Mouse (Mus musculus) lung, embryonic 14.5 days (tissue): Measurements from ENCODE around the gene Gtpbp3. TPM values are rescaled to one million over a fixed set of nuclear protein-coding genes. Genes with fewer than 3 reads are reported as not detected.

ENCODE experiments used
- ATAC-seq: fragments of 200-750 bp; cut with Nextera tagmentation; 2 replicates; pipeline ENCODE4 v1.8.0; 2017; ENCODE audit warnings: mild to moderate bottlenecking, moderate TSS enrichment, moderate library complexity; ENCODE audit not compliant: insufficient read depth
- DNase-seq: peaks from one replicate; pipeline ENCODE4 v3.0.0-alpha.2; 2015
- H3K27ac ChIP-seq: fragments of 300-500 bp; sonication (generic); 2 replicates; pipeline ENCODE4 v1.5.1; 2014; ENCODE audit warnings: low read depth, mild to moderate bottlenecking, moderate library complexity
- H3K27me3 ChIP-seq: fragments of 300-500 bp; sonication (generic); 2 replicates; pipeline ENCODE4 v1.6.1; 2014; ENCODE audit warnings: low read length, control low read depth; ENCODE audit not compliant: insufficient read depth
- H3K36me3 ChIP-seq: fragments of 300-500 bp; sonication (generic); 2 replicates; pipeline ENCODE4 v1.6.1; 2014; ENCODE audit warnings: control low read depth; ENCODE audit not compliant: insufficient read depth
- H3K4me1 ChIP-seq: fragments of 300-500 bp; sonication (generic); 2 replicates; pipeline ENCODE4 v1.6.1; 2014; ENCODE audit warnings: antibody characterized with exemption, control low read depth; ENCODE audit not compliant: insufficient read depth
- H3K4me2 ChIP-seq: fragments of 300-500 bp; sonication (generic); 2 replicates; pipeline ENCODE4 v1.6.1; 2014; ENCODE audit warnings: mild to moderate bottlenecking
- H3K4me3 ChIP-seq: fragments of 300-500 bp; sonication (generic); 2 replicates; pipeline ENCODE4 v1.5.1; 2014; ENCODE audit warnings: low read depth, low read length
- H3K9ac ChIP-seq: fragments of 300-500 bp; sonication (generic); 2 replicates; pipeline ENCODE4 v1.6.1; 2014
- H3K9me3 ChIP-seq: fragments of 300-500 bp; sonication (generic); 2 replicates; pipeline ENCODE4 v1.6.1; 2016; ENCODE audit warnings: low read depth, low read length, control low read depth
- CTCF ChIP-seq: IDR thresholded peaks from 2 replicates; pipeline ENCODE4 v1.5.1; 2016; ENCODE audit warnings: antibody characterized with exemption, low read depth
- WGBS: fragments of 180-500 bp; shearing (Covaris S2); extraction: QIAGEN DNeasy Blood & Tissue Kit; methylation state at CpG from one replicate; pipeline ENCODE4 v1.1.7; 2014; 5-methylcytosine and 5-hydroxymethylcytosine counted together
- polyA plus RNA-seq: library from polyadenylated mRNA; unstranded; fragments of >200 nt; fragmentation: Nextera tagmentation; extraction: Ambion mirVana; gene quantifications from 2 replicates; pipeline ENCODE4 v1.2.1, GENCODE M21; 2014

The Gtpbp3 gene
- polyA plus RNA-seq, 1 experiment from 2014 or later: 9.6 TPM

DNA sequence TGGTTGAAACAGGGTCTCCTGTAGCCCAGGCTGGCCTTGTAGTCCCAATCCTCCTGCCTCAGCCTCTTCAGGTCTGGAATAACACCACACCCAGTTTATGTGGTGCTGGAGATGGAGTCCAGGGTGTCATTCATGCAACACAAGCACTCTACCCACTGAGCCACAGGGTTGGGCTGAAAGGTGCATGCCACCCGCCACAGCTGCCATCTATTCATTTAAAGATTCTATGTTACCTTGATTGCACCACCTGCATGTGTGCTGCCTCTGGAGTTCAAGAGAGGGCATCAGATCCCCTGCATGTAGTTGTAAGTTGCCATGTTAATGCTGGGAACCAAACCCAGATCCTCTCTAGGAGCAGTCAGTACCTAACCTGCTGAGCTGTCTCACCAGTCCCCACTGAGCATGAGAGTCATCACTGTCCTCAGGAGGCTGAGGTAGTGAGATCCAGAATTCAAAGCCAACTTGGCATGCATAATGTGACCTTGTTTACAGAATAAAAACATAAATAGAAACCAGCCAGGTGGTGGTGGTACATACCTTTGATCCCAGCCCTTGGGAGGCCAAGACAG is 9.3 kb downstream of the Gtpbp3 start:
- peak overlapping the region; percentile 75; the same call in 1 of the 2 replicates for H3K27ac ChIP-seq

DNA sequence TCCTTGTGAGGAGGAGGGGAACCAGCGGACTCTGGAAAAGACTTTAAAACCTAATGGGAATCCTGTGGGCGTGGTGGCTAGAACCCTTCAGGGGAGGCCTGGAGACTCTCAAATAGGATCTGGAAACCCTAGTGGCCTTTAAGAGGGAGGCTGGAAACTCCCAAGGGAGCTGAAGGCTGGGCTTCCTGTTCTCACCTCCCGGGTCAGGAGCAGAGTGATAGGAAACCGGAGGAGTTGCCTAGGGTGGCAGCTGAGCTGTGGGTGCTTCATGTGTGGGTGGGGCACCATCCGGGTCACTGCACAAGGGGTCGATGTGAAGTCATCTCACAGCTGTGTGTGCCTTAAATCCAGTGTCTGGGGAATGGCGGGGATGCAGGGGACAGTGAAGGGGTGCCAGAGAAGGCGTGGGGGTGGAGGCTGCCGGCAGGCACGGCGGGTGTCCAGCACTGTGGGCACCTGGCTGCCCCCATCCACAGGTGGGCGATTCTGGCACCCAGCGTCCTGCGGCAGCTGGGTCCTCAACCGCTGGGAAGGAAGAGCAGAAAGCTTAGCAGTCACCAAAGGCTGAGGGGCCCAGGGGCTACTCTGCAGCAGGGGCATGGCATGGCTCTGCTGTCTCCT is 10.1 kb downstream of the Gtpbp3 start:
- H3K9ac ChIP-seq: peak overlapping the region; percentile 23; the same call in 1 of the 2 replicates
- H3K9me3 ChIP-seq: no peaks in the 10 kb centered on the region
- no peak overlapping the region for H3K4me3 ChIP-seq
- H3K27me3 ChIP-seq: no peaks in the 10 kb centered on the region
- peaks cover 22% of the 10 kb centered on the region for H3K36me3 ChIP-seq
- WGBS: 15% methylated on average over 15 of the region's 15 CpGs
- H3K4me1 ChIP-seq: peaks cover 27% of the 10 kb centered on the region
- no peak for TF ChIP-seq CTCF
- H3K27ac ChIP-seq: peak overlapping the region; percentile 81
- no peak for ATAC-seq
- H3K4me2 ChIP-seq: peak overlapping the region; percentile 37
- peak; percentile 54 for DNase-seq

More for the DNA sequence above, 9.3 kb downstream of the Gtpbp3 start:
- peaks cover 27% of the 10 kb centered on the region for H3K4me1 ChIP-seq
- 93% methylated on average over 1 of the region's 1 CpGs for WGBS
- no peak overlapping the region for H3K9ac ChIP-seq
- H3K27me3 ChIP-seq: no peaks in the 10 kb centered on the region
- no peak for ATAC-seq
- H3K4me3 ChIP-seq: no peak overlapping the region
- H3K9me3 ChIP-seq: no peaks in the 10 kb centered on the region
- H3K36me3 ChIP-seq: peaks cover 30% of the 10 kb centered on the region
- TF ChIP-seq CTCF: no peak
- no peak overlapping the region for H3K4me2 ChIP-seq
- DNase-seq: no peak

DNA sequence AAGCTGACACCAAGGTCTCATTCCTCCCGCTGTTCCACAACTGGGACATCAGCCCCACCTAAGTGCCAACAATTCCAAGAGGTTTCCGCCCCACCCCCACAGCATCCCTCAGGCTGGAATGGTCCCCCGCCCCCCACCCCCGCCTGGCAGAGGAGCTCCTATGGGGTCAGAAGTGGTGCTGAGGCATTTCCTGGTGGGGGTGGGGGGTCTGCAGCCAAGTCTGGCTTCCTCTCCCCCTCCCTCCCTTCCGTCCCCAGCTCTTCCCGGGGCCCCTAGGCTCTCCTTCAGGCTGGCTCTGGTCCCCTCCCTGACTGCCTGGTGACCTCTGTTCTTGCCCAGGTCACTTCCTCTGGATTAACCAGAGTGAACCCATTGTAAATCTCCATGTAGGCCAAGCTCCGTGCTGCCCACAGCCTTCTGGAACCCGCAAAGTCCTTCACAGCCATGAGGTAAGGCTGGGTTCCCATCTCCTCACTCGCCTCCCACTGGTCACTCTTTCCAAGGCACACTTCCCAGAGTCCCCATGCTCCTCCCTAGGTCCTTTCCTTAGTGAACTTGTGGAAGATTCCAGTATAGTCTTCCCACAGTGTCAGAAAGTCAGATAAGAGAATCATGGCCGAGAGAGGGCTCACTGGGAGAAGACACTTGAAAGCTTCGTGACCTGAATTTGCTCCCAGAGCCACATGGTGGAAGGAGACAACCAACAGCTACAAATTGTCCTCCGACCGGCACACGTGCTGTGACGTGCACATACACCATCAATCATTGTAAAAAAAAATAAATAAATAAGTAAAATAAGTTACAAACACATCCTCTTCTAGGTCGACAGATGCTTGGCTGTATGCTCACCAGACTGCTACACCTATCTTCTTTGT is 11.2 kb downstream of the Gtpbp3 start:
- H3K4me3 ChIP-seq: no peak overlapping the region
- H3K4me2 ChIP-seq: peak overlapping the region; percentile 37
- peaks cover 12% of the 10 kb centered on the region; the same call in 1 of the 2 replicates for H3K36me3 ChIP-seq
- no peak overlapping the region for H3K9ac ChIP-seq
- ATAC-seq (peak; percentile 28; the same call in 1 of the 2 replicates), DNase-seq (peak; percentile 65)
- 16% methylated on average over 16 of the region's 16 CpGs for WGBS
- no peaks in the 10 kb centered on the region for H3K27me3 ChIP-seq
- peaks cover 27% of the 10 kb centered on the region for H3K4me1 ChIP-seq
- TF ChIP-seq CTCF: no peak
- no peaks in the 10 kb centered on the region for H3K9me3 ChIP-seq
- H3K27ac ChIP-seq: peak overlapping the region; percentile 81

DNA sequence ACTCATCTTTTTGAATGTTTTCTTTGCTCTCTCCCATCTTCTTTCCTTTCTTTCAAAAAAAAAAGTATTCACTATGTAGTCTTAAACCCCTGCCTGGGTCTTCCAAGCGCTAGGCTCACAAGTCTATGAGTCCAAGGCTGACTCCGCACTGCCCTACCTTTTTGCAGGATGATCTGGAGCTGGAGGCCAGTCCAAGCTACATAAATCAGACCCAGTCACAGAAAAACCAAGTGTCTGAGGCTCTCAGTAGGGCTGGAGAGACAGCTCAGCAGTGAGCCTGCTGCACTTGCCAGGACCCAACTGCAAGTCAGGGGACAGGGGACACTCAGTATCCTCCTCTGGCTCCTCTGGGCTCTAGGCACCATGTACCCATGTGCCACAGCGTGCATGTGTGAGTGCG is 16.4 kb downstream of the Gtpbp3 start:
- H3K9me3 ChIP-seq: no peaks in the 10 kb centered on the region
- 0 out of 2 replicates have a peak, but pooled peaks cover 4% of the 10 kb centered on the region for H3K36me3 ChIP-seq
- no peak overlapping the region for H3K4me2 ChIP-seq
- DNase-seq (no peak), ATAC-seq (no peak)
- no peak overlapping the region for H3K9ac ChIP-seq
- H3K27me3 ChIP-seq: peaks cover 33% of the 10 kb centered on the region
- TF ChIP-seq CTCF: no peak
- 86% methylated on average over 4 of the region's 4 CpGs for WGBS
- H3K4me3 ChIP-seq: no peak overlapping the region
- peaks cover under 1% of the 10 kb centered on the region; the same call in 1 of the 2 replicates for H3K4me1 ChIP-seq
- H3K27ac ChIP-seq: no peak overlapping the region

DNA sequence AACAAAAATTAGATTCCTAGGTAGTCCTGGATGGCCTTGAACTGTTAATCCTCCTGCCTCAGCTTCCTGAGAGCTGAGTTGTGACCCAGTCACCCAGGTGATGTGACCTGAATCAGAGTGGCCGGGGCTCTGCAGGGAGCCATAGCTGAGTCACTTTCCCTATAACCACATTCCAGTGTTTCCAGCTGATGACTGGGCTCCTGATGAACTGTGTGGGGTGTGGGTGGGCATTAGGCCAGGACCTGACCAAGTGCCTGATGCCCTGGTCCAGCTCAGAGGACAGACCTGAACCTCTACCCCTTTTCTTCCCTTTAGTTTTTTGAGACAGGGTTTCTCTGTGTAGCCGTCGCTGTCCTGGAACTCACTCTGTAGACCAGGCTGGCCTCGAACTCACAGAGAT is 17.4 kb downstream of the Gtpbp3 start:
- no peak for TF ChIP-seq CTCF
- no peak overlapping the region for H3K4me2 ChIP-seq
- 91% methylated on average over 4 of the region's 4 CpGs for WGBS

DNA sequence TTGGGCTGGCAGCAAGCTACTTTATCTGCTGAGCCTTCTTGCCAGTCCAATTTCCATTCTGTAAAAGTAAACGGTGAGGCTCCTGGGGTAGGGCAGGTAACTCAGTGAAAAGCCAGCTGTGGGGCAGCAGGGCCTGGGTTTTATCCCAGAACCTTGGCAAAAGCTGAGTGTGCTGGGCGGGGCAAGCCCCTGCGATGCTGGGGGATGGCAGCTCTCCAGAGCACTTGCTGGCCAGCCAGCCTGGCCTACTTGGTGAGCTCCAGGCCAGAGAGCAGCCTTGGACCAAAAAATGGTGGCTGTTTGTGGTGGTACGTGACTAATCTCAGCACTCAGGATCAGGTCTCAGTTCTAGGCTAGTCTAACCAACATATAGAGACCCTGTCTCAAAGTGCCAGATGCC is 18.1 kb downstream of the Gtpbp3 start:
- Histone ChIP-seq H3K27ac (no peak overlapping the region), H3K9ac (no peak overlapping the region), H3K9me3 (no peaks in the 10 kb centered on the region), H3K4me3 (no peak overlapping the region), H3K4me2 (no peak overlapping the region), H3K4me1 (no peaks in the 10 kb centered on the region), H3K27me3 (peaks cover 33% of the 10 kb centered on the region), H3K36me3 (0 out of 2 replicates have a peak, but pooled peaks cover 4% of the 10 kb centered on the region)
- WGBS: 80% methylated on average over 4 of the region's 4 CpGs
- no peak for DNase-seq
- no peak for TF ChIP-seq CTCF
- ATAC-seq: no peak

More for the DNA sequence above, 17.4 kb downstream of the Gtpbp3 start:
- Histone ChIP-seq H3K36me3 (0 out of 2 replicates have a peak, but pooled peaks cover 4% of the 10 kb centered on the region), H3K27ac (no peak overlapping the region), H3K4me1 (no peaks in the 10 kb centered on the region), H3K4me3 (no peak overlapping the region), H3K27me3 (peaks cover 33% of the 10 kb centered on the region), H3K9me3 (no peaks in the 10 kb centered on the region), H3K9ac (no peak overlapping the region)
- no peak for DNase-seq
- no peak for ATAC-seq
